Mouse (Mus musculus) spleen, postnatal 10 days (tissue): ENCODE data around the gene Rps6kb2.
"Not testable (repeated sequence)": the region's sequence is repeated elsewhere in the genome, so short reads cannot be mapped to it uniquely, and the experiment has no call there.

ENCODE experiments used
- DNase-seq, 2 experiments: peaks; one replicate each; pipeline ENCODE4 v3.0.0; 2021 to 2022; ENCODE audit warnings: low spot score in 2 of 2

The Rps6kb2 gene

DNA sequence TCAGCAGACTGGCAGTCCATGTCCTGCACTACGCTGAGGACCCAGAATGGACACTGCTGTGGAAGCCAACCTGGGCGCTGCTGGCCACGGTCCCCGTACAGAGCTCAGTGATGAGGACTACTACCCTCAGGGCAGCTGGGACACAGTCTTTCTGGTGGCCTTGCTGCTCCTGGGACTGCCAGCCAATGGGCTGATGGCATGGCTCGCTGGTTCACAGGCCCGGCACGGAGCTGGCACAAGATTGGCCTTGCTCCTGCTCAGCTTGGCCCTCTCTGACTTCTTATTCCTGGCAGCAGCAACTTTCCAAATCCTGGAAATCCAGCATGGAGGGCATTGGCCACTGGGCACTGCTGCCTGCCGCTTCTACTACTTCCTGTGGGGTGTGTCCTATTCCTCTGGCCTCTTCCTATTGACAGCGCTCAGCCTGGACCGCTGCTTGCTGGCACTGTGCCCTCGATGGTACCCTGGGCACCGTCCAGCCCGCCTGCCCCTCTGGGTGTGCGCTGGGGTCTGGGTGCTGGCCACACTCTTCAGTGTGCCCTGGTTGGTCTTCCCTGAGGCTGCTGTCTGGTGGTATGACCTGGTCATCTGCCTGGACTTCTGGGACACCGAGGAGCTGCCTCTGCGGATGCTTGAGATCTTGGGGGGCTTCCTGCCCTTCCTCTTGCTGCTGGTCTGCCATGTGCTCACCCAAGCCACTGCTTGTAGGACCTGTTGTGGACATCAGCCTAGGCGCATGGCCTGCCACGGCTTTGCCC, 20.6 kb downstream of the Rps6kb2 start:
- DNase-seq: no peak

DNA sequence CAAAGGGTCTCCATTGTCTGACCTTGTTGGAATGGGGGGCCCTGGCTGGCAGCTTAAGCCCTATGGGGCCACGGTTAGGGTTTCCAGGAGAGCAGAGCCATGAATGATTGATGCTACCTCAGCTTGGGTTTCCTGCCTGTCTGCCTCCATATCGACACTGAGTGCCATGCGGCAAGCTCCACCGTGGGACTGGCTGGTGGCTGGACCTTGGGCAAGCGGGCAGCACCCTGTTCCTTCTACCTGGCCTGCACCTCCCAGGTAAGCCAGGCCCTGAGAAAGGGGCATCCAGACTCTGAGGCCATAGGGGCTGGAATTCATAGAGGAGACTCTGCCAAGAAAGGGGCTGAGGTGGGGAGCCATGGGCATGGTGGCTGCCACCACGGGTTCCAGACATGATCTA, 23.0 kb downstream of the Rps6kb2 start:
- DNase-seq: no peak

DNA sequence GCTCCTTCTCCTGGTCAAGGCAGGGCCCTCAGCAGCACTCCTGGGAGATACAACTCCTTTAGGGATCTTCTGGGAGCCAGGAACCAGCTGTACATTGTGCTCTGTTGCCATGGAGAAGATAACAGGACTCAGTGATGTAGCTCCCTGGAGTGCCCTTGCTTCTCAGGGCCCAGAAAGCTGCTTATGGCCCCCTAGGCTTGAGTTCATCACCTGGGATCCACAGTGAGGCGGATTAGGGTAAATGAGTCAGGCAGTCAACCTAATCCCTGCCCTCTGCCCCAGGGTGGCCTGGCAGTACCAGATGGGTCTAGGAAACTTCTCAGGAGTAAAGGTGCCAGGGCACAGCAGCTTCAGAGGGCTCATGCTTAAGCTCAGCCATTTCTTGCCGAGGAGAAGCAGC, 23.7 kb downstream of the Rps6kb2 start, which contains the start of gene Gpr152:
Gene Gpr152, plus strand, starts transcription at position 342 of the 400 bp plus-strand sequence.
- DNase-seq: no peak

DNA sequence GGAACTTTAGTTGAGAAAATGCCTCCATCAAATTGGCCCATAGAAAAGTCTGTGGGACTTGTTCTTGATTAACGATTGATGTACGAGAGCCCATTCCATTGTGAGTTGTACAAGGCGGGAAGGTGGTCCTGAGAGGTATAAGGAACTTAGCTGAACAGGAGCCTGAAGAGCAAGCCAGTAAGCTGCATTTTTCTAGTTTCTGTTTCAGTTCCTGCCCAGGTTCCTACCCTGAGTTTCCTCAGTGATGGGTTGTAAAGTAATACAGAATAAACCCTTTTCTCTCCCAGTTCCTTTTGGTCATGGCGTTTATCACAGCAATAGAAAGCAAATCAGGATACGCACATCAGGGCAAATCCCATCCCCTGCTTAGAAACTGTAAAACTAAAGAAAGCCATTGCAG, 25.2 kb downstream of the Rps6kb2 start:
- DNase-seq: no peak

DNA sequence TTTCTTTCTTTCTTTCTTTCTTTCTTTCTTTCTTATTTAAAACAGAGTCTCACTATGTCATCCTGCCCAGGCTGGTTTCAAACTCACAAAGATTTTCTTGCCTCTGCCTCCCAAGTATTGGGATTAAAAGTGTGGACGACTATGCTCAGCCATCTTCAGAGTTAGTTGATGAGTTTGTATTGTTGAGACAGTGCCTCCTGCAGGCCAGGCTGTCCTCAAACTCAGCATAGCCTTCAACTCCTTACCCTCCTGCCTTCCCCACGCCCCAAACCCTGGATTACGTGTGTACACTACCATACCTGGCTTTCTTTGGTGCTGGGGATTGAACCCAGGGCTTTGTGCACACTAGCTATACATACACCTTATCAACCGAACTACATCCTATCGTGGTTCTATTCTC, 26.7 kb downstream of the Rps6kb2 start:
- DNase-seq: peak in 1 of 2 experiments; percentile 53

DNA sequence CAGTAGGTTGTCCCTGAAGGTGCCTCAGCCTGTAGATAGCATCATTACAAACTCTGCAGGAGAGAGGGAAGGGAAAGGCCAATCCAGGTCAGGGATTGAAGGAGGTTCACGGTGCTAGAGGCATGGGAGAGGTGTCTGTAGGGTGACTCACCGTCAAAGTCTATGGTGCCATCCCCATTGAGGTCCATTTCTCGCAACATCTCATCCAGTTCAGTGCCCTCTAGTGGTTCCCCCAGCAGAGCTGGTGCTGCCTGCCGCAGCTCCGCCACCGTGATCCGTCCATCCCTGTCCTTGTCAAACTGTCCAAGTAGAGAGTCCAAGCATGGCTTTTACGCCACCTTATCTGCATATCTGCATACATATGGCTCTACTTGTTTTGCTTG, 27.2 kb downstream of the Rps6kb2 start:
- not testable (repeated sequence) for DNase-seq

DNA sequence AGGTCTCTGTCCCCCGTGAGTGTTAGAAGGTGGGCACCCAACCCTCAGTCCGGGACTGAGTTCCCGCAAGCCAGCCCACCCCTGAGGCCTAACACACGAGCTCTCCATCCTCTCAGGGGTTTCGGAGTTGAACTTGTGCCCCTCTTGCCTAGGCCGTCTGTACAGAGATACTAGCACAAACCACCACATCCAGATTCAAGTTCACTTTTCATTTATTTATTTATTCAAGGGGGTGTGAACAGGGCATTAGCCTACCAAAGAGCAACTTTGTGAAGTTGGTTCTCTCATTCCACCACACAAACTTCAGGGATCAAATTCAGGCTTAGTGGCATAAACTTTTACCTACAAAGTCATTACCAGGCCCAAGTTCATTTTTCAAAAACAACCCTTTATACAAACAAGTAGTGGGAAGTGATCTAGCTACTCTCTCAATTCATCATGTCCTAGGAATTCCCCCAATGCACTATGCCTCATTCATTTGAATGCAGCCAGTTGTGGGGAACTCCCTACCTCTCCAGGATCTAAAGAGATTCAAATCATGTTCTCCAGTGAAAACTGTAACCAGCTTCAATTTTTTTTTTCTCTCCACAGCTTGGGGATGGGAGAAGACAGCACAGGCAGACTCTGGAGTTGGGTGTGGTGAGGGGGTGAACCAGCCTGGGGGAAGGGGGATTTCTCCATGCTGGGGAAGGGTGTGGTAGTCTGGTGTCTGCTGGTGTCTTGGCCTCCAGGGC, 27.8 kb downstream of the Rps6kb2 start:
- DNase-seq: not testable (repeated sequence)

DNA sequence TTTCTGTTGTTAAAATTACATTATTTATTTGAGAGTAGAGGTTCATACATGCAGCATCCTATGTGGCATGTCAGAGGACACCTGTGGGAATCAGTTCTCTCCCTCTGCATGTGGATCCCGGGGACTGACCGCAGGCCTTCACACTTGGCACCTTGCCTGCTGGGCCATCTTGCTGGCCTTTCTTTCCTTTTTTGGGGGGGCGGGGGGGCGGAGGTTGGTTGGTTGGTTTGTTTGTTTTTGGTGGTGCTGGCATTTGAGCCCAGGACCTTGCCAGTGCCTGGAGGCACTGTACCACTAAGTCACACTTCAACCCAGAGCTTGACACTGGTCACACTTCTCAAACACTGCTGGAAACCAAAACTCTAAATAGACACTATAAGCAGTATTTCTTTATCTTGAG, 28.8 kb downstream of the Rps6kb2 start:
- DNase-seq: no peak

DNA sequence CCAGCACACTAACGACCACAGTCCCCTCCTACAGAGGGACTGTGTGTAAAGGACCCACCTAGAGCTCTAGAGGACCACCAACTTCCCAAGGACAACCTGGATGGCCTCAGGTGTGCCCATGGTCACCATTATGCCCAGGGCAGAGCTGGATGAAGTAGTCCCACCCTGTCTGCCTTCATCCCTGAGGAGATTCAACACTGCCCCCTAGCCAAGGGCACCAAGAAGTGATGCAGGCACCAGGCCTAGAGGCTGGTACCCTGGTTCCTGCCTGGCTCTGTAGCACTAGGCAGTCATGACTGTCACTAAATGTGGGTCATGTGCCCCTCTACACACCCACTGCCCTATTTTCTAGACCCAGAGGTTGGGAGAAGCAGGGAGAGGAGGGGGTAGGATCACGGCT, 31.4 kb downstream of the Rps6kb2 start:
- DNase-seq: peak in 1 of 2 experiments; percentile 53

DNA sequence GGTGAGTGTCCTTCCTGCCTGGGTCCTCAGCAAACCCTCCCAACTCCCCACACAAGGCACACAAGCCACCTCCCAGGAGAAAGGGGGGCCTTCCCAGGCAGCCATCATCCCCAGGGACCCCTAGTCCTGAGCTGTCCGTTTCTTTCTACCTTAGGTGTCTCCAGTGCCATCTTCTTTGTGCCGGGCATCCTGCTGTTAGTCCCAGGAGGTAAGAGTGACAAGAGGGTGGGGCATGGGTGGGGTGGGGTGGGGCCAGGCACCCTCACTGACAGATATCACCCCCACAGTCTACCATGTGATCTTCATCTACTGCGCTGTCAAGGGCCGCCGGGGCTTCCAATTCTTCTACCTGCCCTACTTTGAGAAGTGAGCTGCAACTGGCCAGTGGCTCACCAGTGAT, 32.1 kb downstream of the Rps6kb2 start:
- DNase-seq: peak; percentile 45 to 61

DNA sequence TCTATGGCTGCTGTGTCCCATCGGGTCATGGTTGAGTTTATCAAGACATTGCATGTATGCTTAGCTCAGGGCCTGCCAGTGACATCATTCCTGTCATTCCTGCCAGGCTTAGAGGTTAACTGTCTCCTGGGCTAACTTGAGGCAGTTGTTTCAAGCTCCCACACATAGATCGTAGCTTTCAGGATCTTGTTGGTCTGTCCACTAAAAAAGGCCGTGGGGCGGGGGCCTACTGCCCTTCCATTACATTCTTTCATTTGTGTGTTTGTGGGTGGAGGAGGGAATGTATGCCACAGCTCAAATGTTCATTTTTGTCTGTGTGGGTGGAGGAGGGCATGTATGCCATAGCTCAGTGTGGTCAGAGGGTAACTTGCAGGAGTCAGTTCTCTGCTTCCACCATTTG, 33.0 kb downstream of the Rps6kb2 start:
- DNase-seq: no peak

DNA sequence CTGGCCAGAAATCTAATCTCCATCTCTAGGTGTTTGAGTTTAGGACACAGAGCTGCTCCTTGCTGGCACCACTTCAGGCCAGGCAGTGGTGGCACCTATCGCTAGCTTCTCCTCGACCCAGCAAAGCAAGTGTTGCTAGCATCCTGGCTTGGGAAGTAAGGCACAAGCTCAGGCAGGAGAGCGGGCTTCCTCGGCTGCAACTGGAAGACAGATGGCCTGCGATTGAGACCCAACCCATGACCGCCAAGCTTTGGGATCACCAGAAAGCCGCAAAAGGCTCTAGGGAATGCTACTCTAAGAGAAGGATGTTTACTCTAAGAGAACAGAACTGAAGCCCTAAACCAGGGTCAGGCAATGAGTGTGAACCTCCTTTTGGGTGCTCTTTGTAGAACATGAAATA, 33.7 kb downstream of the Rps6kb2 start:
- DNase-seq: no peak

DNA sequence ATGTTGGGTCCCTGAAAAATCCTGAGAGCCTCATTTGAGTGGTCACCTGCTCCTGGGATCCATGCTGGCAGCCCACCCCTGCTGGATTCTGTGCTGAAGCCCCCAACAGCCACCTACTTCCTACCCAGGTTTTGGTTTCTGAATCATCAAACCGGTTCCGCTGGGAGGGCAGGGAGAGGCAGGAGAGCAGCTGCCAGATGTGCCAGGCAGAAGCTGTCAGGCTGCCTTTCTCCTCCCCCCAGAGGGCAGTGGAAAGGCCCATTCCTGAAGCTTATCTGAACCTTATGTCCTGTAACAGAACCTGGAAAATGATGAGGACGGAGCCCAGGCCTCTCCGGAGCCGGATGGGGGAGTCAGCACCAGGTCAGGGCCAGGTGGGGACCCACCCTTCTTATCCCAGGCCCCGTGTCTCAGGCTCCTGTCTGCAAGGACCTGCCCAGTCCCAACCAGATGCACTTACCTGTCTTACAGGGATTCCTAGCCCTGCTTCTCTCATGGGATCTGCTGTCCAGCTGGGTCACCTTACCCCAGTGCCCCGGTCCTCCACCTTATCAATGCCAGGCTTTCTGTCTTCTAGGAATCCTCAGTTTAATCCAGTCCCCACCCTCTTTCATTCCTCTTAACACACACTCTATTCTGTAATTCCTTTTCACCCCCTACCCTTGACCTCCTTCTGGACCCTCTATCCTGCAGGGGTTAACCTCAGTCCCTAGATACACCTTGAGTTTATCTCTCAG, 36.2 kb downstream of the Rps6kb2 start:
- peak; percentile 53 to 72 for DNase-seq

DNA sequence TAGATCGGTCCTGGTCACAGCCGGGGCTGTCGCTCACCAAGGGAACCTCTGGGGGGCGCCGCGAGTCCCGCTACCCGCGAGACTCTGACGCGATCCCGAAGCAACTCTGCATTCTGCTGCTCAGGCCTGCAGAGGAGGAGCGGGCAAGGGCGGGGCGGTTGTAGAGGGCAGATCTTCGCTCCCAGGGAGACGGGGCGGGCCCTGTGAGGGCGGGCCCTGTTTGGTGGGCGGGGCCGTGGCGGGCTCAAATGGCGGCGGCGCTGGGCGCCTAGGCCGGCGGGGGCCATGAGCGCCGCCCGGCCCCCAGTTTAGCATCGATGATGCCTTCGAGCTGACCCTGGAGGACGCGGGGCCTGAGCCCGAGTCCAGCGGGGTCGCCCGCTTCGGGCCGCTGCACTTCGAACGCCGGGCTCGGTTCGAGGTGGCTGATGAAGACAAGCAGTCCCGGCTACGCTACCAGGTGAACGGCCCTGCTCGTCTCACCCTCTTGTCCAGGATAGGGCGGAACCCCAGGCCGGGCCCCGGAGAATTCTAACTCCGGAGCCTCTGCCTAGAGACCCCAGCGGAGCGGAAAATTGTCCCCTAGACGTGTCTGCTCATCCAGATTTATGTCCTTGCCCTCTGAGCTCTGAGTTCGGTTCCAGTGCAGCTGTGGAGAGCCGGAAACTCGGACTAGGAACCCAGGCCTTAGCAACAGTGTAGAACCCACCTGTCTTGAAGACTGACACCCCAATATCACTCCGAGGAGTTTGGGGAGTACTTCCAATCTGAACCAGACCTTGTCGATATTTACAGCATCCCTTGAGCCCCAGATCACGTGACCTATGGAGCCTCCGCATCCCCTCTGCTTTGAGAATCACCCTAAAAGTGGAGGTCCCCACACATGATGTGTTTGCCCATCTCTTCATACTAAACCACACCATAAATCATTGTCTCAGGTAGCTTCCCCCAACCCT, 37.1 kb downstream of the Rps6kb2 start, which contains the start of gene Aip:
Gene Aip, minus strand, starts transcription at position 118 of the 956 bp plus-strand sequence.
- peak; percentile 97 to 100 for DNase-seq

DNA sequence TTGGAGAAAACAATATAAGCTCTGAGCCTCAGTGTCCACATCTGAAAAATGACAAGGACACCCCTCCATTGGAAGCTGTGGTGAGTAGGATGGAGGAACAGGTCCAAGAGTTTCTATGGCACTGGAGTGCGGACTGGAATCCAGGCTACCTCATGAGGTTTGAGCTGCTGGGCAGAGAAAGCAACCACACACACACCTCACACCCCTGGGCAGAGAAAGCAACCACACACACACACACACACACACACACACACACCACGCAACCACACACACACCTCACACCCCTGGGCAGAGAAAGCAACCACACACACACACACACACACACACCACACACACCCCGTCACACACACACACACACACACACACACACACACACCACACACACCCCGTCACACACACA, 37.9 kb downstream of the Rps6kb2 start:
- peak in 1 of 2 experiments; percentile 48 for DNase-seq

DNA sequence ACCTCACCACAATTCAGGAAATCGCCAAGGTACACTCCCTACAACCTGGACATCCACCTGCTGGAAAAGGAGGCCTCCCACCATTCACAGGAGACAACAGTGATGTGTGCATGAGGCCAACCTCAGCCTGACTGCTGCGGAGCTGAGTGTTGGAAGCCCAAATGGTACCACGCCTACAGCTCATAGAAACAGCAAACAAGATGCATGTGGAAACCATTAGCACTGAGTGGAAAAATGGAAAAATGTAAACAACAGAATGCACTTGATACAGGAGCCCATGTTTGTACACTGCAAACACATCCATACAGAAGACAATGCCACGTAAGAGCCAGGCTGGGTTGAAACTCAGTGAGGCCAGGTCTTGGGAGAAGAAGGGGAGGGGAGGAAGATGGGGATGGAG, 38.7 kb downstream of the Rps6kb2 start:
- DNase-seq: no peak

DNA sequence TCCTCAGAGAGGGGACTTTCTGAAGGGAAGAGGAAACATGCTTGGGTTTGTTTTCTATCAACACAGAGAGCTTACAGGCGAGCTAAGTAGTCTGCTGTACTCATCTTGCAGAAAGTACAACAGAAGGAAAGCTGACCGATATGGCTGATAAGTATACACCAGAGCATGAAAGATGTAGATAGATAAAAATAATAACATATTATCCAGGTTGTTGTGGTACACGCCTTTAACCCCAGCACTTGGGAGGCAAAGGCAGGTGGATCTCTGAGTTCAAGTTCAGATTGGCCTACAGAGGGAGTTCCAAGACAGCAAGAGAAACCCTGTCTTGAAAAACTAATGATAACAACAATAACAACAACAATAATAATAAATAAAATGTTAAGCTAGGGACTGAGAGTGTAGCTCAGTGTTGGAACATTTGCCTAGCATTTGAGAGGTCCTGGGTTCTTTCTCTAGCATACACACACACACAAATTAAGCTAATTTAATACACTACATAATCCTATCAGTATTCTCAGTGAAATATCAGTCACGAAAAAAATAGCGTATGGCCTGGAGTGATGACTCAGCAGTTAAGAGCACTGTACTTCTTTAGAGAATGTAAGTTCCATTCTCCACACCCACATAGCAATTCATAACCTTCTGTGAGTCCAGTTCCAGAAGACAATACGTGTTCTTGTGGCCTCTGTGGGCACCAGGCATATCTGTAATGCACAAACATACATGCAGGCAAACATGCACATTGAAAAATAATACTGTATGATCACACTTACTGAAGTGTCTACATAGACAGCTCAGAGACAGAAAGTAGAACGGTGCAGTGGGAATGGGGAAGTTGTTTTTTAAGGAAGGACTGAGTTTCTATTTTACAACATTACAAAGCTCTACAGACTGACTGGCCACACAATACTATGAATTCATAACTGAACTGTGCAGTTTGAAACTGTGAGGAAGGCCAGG, 40.5 kb downstream of the Rps6kb2 start:
- DNase-seq: no peak

DNA sequence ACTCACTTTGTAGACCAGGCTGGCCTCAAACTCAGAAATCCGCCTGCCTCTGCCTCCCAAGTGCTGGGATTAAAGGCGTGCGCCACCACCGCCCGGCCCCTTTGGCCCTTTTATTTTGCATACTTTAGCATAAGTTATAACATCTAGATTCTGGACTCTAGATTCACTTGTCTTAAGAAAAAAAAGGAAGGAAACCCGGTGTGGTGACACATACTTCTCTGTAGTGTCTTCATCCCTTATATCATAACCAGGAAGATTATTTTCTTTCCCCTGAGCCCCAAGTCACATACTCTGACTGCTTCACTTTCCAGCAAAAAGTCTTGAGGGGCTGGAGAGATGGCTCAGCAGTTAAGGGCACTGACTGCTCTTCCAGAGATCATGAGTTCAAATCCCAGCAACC, 41.3 kb downstream of the Rps6kb2 start:
- not testable (repeated sequence) for DNase-seq

DNA sequence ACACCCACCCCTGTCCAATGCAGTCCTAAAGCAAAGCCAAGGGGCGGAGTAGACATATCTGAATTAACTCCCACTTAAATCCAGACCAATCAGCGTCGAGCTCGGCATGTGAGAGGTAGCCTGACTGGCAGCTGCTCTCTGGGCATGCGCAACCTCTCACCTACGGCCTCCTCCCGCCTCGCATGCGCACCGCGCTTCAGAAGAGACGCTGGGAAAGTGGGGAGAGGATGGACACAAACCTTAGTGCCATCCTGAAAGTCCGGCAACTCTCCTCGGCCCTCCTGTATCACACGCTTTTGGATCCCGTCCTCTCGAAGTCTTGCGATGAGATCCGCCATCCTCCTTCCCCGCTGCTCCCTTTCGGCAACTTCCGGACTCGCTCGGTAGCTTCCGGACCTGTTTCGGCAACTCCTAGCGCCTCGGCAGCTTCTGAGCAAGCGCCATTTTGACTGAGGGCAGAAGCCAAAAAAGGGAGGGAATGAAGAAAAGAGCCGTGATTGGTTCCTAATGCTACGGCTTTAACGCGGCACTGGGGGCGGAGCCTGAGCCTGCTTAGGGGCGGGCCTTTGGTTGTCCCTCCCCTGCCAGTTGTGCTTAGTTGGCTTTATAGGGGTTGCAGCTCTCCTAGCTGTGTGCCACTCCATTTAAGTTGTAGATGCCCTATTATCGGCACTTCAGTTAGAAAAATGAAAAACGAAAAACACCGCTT, 41.9 kb downstream of the Rps6kb2 start:
- DNase-seq: peak; percentile 97 to 99
